Mouse (Mus musculus): ENCODE data around the gene Cpd.
"Not testable (repeated sequence)": the region's sequence is repeated elsewhere in the genome, so short reads cannot be mapped to it uniquely, and the experiment has no call there.

Gene Cpd

DNA sequence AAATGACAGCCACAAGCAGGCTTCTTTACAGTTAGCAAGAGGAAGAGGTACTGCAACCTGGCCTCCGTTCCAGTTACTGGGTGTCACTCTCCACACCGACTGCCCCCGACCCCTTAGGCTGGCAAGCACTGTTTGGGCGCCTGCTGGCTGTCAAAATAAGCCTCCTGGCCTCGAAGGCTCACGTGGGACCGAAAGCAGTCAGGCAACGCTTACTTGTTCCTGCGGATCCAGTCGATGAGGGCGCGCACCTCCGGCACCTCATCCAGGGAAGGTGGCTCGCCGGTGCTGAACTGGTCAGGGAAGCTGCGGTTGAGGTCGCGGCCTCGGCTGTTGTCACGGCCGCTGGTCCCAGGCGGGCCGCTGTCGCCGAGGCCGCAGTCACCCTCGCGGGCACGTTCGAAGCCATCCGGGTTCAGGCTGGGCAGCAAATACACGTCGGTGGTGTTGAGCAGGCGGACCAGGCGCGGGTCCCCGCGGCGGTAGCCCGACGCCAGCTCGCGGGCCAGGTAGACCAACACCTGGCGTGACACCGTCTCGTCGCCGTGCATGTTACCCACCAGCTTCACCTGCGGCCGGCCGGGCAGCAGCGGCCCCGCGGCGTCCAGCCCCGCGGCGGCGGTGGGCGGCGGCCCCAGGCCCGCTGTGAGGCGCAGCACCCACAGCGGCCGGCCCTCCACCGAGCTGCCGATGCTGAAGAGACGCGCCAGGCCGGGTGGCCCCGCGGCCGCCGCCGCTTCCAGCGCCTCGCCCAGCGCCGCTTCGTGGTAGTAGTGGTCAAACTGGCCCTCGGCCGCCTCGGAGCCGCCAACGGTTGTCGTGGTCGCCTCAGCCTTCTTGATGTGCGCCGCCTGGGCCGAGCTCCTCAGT, 574 bp downstream of the Cpd start:
- DNase-seq: peak; percentile 45 to 46

DNA sequence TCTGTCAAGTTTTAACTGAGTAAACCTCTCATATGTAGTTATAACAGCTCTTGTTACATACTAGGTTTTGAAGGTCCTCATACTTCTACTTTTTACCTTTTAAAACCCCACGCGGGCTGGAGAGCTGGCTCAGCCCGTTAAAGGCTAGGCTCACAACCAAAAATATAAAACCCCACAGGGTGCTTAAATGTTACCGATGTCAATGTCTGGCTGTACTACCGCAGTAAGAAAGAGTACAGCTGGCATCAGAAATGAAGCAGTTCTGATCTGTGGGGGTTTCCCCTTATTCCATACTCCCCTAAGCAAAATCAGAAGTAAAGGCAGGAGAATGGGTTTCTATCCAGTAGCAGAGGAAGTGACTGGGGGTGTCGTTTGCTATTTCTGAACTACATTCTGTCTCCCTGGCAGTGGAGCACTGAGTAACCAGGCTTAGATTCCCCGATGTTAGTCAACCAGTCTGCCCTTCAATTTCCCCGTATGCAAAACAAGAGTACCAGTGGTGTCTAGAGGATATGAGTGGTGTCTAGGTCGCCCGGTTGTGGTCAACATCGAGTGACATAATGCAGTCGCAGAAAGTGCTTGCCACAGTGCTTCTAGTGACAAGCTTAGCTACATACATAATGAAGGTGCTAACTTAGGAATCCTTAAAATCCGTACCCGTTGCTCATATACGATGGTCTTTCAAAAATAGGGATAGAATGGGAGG, 1.4 kb downstream of the Cpd start:
- DNase-seq: peak; percentile 24 to 48

- no peak for DNase-seq
Measured at GRCm38 (mm10) chr11:76838573-76838972, 8.2 kb downstream of the Cpd start.

DNA sequence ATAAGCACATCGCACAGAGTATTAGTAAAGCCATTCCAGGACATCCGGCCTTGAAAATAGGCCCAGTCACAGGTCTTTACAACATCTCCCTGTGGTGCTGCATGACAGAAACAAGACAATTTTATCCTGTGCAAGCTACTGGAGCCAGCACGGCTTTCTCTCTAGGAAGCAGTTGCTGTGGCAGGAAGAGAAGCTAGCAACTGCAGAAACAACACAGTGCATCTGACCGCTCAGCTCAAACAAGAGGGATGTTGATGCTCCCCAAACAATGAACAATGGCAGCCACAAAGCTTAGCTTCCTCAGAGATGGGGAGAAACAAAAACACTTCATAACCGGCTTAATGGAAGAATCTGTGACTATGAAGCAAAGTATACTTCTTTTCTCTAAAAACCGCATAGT, 10.5 kb downstream of the Cpd start:
- peak; percentile 17 to 30 for DNase-seq

DNA sequence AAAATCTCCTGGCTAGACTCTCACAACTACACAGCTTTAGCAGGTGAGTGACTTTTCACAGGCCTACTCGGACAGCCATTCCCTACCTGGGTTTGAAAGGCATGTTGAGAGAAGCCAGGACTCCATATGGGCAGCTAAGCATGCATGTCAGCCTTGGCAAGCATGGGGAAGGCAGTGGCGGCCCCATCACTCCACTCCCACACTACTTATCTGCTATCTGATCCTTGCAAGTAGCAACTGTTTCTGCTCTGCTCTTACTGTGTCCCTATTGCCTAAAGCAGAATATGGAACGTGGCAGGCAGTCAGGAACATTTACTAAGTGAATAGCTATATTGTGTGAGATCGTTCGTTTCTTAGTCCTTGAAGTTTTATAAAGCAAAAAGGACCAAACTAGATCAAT, 10.9 kb downstream of the Cpd start:
- DNase-seq: no peak

DNA sequence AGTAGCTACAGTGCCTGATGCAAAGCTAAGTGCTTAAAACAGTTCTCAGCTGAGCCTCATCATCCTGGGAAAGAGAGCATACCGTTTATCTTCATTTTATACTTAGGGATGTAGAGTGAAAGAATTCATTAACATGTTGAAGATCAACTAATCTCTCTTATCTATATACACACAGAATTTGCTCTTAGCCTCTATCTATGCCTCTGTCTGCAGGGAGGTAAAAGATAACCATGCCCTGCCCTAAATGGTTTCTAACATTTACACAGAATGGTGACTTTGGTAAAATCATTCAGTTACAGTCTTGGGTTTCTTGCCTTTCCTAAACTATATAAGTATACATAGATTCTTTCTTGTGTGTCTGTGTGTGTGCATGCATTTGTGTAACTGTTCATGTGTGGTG, 12.2 kb downstream of the Cpd start:
- no peak for DNase-seq

- DNase-seq: no peak
Measured at GRCm38 (mm10) chr11:76824885-76825265, 21.9 kb downstream of the Cpd start.

DNA sequence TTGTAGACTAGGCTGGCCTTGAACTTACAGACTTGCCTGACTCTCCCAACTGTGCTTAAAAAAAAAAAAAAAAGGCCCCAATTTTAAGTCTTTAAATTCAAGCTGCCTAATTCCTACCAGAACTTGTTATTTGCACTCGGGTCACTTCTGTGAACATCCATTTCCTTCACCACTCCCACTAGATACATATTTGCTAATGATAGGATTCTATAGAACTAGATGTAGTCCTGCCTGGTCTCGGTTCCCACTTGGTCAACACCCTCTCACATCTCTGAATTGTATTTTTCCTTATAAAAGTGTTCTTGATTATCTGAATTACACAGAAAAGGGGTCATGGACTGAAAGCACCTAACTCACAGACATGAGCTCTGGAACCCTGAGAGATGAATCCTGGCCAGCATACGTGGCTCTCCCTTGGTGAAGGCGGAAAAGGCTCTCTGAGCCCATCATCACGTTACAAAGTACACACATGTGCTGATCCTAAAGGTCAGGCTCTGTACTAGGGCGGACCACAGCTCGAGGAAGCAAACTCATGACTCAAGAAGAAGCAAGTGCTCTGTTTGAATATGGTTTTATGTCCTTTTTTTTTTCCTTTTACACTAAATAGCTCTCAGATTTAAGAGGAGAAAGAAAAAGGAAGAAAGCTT, 22.5 kb downstream of the Cpd start:
- DNase-seq: no peak

- no peak for DNase-seq
Measured at GRCm38 (mm10) chr11:76823641-76824040, 23.2 kb downstream of the Cpd start.

- no peak for DNase-seq
Measured at GRCm38 (mm10) chr11:76821353-76821752, 25.5 kb downstream of the Cpd start.

DNA sequence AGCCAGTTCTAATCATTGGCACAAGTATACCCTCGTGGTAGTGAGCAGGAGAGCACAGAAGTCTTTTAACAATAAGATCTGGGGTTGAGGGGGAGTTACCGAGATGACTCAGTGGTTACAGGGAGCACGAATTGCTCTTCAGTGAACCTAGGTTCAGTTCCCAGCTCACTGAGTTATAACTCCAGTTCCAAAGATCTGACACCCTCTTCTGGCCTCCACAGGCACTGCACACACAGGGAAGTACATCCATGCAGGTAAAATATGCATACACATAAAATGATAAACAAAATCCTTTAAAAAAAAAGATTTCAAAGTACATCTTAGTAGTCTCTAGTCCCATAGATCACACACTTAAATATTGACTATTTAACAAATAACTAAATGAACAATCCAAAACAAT, 29.2 kb downstream of the Cpd start:
- DNase-seq: no peak

DNA sequence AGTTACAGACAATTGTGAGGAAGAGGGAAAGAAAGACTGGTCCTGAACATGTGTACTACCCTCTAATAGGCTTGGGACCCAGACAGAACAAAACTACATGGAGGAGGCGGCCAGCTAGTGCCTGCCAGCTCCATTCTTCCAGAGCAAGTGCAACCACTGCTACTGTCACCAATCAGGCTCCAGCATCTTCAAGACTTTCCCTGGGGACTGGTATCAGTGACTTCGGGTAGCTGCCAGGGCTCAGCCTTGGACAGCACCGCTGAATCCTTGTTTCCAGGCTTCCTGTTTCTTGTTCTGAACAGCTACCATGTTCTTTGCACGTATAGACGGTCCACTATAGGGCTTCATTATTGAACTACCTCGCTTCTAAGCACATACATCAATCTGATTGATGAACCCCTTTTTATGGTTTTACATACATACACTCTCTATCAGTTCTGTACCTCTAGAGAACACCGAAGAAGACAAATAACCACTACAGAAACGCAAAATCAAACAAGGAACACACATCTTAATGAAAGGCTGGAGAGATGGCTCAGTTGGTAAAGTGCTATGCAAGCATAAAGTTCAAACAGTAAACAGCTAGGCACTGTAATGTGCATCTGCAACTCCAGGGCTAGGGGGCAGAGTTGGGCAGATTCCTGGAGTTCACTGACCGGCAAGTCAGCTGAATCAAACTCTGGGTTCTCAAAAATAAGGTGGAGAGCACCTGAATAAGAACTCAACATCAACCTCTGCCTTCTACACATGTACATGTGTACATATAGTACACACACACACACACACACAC, 35.9 kb downstream of the Cpd start:
- peak; percentile 25 to 40 for DNase-seq

GRCm38 (mm10) chr11:76809450-76809849, 37.4 kb downstream of the Cpd start:
- DNase-seq: peak in 1 of 2 experiments; percentile 25

DNA sequence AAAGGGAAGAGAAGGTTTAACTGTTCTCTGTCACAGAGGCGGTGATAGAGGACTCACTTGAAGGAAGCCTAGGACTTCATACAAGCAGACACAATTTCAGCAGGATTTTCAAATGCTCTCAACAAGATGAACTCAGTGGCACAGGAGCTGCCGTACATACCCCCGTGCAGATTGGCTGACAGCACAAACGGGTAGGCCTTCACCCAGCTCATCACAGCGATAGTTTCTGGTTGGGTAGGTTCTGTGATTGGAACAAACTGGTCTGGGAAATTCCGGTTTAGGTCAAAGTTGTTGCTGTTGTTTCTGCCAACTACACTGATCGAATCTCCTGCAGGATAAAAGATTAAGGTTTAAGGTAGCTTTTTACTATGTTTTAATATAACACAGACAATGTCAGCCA, 38.3 kb downstream of the Cpd start:
- DNase-seq: no peak

DNA sequence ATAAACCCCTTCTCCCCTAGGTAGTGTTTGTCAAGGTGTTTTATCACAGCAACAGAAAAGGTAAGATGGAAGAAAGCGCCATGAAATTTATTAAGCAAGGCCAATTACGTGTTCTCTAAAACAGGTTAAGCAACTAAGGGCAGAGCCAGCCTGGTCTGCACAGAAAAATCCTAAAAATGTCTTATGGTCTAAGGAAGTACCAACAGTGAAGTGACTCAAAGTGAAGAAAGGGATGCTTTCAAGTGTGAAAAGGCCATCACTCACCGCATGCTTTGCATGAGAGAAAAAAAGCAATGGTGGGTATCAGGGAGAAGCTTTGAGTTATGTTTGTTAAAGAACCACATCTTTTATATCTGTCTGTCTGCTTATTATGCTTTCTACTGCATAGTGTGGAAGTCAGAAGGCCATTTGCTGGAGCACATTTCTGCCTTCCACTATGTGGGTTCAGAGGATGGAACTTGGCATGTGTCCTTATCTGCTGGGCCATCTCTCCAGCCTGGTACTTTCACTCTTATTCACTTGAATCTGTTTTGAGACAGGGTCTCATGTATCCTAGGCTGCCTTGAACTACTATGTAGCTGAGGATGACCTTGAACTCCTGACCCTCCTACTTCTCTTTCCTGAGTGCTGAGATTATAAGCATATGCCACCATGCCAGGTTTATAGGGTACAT, 39.7 kb downstream of the Cpd start:
- no peak for DNase-seq

- DNase-seq: no peak
Measured at GRCm38 (mm10) chr11:76806026-76806425, 40.8 kb downstream of the Cpd start.

DNA sequence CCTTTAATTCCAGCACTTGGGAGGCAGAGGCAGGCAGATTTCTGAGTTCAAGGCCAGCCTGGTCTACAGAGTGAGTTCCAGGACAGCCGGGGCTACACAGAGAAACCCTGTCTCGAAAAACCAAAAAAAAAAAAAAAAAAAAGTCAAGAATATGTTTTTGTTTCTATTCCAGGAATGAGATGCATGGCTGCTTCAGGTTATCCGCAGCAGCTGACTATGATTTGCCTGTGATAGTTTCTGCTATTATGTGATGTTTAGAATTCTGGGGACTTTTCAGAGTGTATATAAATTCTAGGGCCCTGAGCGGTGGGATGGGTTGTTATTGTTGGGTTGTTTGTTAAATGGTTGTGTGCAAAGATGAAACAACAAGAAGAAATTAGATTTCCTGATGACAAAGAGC, 41.7 kb downstream of the Cpd start:
- DNase-seq: not testable (repeated sequence)

DNA sequence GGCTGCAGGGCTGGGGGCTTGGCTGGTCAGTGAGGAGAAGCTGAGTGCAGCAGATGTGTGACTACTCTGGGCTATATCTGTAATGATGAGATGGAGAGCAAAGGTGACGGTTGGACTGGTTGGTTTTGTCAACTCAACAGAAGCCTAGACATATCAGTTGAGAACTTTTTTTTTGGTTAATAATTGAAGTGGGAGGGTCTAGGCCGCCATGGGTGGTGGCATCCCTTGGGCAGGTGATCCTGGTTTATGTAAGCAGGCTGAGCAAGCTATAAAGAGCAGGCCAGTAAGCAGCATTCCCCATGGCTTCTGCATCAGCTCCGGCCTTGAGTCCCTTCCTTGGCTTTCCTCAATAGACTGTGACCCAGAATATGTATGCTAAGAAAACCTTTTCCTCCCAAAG, 43.6 kb downstream of the Cpd start:
- DNase-seq: no peak

DNA sequence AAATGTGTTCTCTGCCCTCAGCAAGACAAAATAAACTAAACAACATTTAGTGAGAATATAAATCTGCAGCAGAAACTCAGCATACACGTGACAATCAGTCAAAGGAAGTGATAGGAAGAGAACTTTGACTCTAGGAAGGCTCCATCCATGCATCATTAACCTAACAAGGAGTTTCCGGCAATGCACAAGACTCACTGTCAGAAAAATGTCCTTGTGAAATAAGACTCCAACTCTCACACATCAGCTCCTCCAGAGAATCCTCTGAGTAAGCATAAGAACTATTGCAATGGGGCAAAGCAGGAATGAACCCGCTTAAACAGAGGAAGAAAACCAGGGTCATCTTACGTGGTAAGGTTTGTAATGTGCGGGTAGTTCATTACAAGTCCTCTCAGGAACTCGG, 49.6 kb downstream of the Cpd start:
- no peak for DNase-seq

DNA sequence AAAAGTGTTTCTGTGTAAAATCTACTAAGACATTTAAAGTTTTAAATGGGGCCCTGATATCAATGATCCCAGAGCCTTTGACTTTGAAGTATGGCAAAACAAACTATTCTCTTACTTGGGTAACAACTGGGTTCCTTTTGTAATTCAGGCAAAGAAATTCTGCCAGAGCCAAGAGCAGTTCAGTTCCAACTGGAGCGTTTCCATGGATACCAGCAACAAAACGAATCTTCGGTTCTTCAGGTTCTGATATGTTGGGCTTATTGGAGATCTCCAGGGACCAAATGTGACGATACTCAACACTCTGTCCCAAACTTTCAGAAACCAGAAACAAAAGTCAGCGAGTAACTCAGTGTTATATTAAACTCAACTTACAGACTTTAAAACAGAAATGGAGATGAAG, 51.5 kb downstream of the Cpd start:
- no peak for DNase-seq

DNA sequence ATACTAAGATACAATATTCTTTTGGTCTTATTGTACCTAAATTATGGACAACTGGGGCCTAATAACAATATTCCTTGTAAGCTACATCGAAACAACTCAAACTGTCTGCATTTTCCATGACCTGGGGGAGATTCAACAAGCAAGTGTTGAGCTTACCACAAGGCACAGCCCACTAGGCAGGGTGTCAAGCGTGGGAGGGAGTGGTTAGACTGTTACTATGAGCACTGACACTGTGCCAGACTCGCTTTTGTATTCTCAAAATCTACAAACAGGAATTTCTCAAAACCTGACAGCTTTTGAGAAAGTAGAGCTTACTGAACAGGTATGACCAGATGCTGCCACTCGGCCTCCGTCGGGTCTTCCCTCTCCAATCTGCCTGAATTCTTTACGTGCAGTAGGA, 55.5 kb downstream of the Cpd start:
- no peak for DNase-seq

DNA sequence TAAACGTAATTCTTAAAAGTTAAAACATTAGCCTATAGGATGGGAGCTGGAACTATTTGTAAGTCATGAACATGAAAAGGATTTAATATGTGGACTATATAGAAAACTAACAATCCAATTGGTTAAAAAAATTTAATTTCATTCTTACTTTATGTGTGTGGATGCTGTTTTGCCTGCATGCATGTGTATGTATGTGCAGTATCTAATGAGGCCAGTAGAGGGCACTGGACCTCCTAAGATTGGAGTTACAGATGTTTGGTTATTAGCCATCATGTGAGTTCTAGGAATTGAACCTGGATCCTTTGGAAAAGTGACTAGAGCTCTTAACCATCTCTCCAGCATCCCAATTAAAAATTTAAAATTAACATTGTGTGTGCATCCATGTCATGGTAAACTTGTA, 57.6 kb downstream of the Cpd start:
- DNase-seq: peak in 1 of 2 experiments; percentile 58

DNA sequence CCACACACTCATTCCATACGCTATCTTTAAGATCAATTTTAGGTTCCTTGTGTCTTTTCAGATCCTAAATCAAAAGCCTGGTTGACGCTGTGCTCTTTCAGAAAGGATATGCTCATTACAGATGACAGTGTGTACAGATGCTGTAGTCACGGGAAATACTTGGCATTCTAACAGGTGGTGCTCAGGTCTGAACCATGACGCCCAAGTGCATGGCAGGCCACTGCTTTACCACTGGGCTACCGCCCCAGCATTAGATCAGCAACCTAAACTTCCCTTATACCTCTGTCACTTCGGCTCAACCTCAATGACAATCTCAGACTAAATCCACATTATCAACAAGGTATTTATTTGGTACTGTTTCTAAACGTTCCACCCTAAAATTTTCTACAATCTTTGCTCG, 71.3 kb downstream of the Cpd start:
- no peak for DNase-seq
